Mouse (Mus musculus) large intestine, adult 2 months (tissue): Measurements from ENCODE around the gene Slc37a1. TPM values are rescaled to one million over a fixed set of nuclear protein-coding genes. Genes with fewer than 3 reads are reported as not detected.

ENCODE experiments used
- DNase-seq: peaks from one replicate; pipeline ENCODE4 v3.0.0-alpha.2; 2012; ENCODE audit warnings: low read depth, low spot score
- WGBS: fragments of 180-500 bp; shearing (Covaris S2); methylation state at CpG from one replicate; pipeline ENCODE4 v1.1.7; 2018; 5-methylcytosine and 5-hydroxymethylcytosine counted together
- polyA plus RNA-seq: library from polyadenylated mRNA; depleted of rRNA; stranded (reverse); fragments of >200 nt; gene quantifications from 2 replicates; pipeline ENCODE4 v1.2.3, GENCODE M21; 2012; rRNA removed

Slc37a1 gene
- 150 and 158 TPM in 2 replicates for polyA plus RNA-seq

DNA sequence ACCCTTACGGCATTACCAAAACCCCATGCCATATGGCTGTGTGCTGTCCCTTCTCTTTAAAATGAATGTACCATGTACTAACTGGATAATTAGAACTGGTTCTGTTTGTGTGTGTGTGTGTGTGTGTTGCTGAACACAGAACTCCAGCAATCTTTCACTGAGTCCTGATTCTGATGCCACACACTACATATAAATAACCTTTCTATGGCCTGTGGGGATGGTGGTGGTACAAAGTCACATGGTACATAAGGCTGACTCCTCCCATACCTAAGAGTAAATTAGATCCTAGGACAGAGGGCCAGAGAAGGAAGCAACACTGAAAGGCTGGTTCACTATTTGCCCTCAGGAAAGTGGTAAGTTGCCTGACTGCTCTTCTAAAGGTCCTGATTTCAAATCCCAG is at the start of gene Slc37a1:
TSS of gene Slc37a1 (plus strand) at position 301 of the 400 bp plus-strand sequence.
- DNase-seq, result no peak
- 100% methylated on average over 1 of the region's 1 CpGs for WGBS

DNA sequence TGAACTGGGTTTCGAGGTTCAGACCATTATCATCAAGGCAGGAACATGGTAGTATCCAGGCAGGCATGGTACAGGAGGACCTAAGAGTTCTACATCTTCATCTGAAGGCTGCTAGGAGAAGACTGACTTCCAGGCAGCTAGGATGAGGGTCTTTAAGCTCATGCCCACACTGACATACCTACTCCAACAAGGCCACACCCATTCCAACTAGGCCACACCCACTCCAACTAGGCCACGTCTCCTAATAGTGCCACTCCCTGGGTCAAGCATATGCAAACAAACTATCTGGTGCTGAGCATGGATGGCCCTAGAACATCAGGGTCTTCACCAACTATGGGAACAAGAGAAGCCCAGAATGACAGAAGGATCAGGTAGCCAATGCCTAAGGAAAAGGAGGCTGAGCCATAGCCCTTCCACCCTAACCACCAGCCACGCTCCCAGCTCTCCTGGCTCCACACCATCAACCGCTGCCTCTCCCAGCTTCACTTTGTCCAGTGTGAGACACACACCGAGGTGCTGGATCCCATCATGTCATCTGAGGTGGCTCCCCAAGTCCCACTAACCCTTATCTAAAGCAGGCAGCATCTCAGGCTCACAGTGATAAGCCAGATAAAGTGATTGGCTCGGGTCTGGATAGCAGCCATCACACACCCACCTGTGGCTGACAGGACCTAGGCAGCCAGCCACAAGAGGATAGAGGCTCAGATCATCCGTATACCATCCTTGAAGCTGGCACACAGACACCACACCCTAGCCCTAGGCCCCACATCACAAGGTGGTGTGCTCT is 48.2 kb upstream of the Slc37a1 start:
- DNase-seq, result no peak
- 70% methylated on average over 7 of the region's 7 CpGs for WGBS

DNA sequence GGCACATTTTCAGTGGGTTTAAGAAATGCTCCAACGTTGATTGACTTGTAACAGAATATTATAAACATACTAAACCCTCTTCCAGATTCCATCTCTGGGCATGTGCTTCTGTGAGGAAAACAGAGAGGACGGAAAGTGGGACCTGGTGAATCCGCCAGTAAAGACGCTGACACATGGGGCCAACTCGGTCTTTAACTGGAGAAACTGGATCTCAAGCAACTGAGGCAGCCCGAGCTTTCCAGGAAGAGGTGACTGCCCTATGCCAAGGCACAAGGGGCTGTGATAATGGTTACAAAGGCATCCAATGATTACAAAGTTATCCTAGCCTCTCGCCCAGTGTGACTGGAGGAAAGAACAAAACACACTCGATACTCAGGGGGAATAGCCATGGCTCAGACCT is 45.4 kb upstream of the Slc37a1 start:
- WGBS, result 84% methylated on average over 8 of the region's 8 CpGs
- DNase-seq, result no peak

DNA sequence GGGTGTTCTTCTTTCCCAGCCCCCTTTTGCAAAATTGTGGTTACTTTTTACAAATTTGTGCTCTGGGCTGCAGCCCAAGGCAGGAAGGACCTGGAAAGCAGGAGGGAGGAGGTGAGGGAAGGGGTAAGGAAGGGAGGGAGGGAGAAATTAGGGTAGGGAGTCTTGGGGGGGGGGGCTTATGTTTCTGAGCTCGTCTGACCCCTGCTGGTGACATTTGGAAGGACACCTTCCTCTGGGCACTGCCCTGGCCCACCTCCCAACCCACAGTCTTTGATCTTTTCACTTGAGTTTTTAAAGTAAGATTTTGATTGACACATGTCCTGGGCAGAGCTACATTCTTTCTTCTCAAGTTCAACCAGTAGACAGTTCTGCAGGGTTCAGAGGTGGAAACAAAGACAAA is 43.8 kb upstream of the Slc37a1 start:
- DNase-seq, result no peak
- 0% methylated on average over 1 of the region's 1 CpGs for WGBS

DNA sequence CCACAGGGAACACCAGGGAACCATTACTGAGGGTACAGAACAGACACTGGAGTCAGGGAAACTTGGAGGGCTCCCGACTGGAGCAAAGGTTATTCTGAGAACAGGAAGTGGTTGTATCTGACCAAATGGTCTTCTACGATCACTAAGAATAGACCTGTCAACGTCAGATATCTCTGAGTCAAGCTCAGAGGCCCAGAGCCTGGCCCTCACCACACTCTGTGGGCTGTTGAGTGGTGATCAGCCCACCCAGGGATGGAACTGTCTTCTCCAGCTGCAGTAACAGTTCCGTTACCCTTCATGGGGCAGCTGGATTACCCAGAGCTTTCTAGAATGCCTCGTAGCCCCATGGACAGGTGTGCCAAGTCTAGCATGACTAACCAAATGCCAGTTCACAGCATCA is 41.3 kb upstream of the Slc37a1 start:
- no peak for DNase-seq
- 75% methylated on average over 5 of the region's 5 CpGs for WGBS

DNA sequence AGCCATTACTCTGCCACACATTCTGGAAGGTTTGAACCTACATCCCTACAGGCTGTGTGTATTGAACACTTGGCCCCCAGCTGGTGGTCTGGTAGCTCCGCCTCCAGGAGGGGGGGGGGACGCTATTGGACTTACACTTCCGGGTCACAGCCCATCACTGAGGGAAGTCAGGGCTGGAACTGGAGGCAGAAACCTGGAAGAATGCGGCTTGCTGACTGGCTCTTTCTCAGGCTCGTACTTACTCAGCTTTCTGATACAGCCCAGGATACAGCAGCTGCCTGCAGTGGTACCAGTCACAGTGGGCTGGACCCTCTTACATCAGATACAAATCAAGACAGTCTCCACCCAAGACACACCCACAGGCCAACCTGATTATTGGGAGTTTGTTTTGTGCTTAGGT is 39.4 kb upstream of the Slc37a1 start:
- DNase-seq, result no peak
- whole genome bisulfite sequencing, result 58% methylated on average over 5 of the region's 5 CpGs

DNA sequence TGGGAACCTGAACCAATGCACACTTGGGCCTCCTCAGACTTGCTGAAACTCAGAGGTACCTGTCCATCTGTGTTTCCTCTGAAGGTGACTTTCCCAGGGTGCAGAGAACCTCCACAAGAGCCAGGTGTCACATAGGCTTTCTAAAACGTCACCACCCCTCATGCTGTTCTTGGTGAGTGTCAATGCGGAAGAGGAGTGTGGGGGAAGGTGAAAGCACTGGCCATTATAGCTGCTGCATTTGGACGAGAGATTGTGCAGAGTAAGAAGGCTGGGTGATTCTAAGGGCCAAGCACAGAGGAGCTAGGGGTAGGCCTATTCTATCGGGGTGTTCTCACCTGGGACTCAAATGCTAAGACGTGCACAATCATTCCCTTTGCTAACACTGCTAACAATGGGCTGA is 32.6 kb upstream of the Slc37a1 start:
- DNase-seq, result no peak
- 73% methylated on average over 5 of the region's 5 CpGs for WGBS

DNA sequence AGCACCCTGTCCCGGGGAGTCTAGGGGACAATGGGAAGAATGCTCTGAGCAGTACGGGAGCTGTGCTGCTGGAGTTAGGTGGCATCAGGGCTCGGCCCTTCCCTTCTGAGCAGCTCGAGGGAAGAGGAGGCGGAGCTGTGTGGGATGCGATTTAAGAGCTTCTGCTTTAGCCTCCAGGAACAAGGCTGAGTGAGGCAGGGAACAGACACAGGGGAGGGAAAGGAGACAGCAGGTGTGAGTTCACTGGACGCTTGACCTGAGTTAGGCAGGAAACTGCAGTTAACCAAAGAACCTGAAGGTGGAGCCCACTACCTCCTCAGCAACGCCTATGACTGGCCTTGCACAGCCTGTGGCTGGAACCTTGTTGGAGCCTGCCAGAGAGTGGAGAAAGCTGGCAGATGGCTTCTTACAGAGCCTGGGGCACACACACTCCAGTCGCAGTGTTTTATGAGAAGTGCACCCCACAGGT is 32.1 kb upstream of the Slc37a1 start:
- WGBS, result 9% methylated on average over 9 of the region's 9 CpGs
- peak; percentile 59 for DNase-seq

DNA sequence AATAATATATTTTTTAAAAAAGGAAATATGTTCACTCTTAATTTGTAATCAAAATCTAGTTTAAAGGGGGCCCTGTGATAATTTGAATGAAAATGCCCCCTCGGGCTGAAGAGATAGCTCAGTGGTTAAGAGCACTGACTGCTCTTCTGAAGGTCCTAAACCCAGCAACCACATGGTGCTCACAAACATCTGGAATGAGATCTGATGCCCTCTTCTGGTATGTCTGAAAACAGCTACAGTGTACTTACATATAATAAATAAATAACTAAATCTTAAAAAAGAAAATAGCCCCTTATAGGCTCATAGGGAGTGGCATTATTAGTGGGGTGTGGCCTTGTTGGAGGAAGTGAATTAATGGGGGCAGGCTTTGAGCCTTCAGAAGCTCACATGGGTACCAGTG is 29.4 kb upstream of the Slc37a1 start:
- no peak for DNase-seq
- WGBS, result 83% methylated on average over 1 of the region's 1 CpGs

DNA sequence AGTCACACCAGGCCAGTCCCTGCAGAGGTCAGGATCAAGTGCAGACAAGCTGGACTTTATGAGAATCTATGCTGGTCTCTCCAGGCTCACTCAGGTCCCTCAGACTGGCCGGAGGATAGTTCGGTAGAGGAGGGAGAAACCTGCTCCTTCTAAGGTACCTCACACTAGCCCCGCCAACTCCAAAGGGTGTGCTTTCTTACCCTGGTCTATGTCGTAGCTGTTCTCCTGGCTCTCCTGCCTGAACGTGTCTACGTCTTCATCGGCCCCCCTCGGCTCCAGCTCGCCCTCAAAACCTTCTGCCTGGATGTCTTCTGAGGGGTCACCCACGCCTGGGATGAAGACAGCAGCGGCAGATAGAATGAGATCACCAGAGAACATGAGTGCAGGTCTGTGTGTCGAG is 28.7 kb upstream of the Slc37a1 start:
- DNase-seq, result no peak
- WGBS, result 93% methylated on average over 12 of the region's 12 CpGs

DNA sequence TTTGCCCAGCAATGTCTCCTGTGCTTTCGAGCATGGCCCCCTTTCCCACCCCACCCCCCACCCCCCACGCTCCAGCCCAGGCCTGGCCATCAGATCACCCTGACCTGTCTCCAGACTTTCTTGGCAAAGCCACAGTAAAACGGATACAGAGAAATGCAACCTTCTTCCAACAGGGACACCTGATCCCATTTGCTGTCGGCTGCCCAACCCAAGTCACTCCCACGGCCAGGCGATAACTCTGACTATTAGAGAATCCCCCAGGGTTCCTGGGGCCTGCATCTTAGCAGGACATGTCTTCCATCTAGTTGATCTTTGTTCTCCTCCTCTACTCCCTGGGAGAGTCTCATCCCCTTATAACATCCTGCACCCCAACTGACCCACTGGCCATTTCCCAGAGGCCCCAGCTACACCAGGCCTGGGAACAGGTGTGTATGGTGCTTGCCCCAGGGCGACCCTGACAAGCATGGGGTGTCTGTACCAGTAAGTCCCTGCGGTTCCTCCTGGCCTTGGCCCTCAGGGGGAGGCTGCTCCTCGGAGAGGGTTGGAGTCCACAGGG is 28.2 kb upstream of the Slc37a1 start:
- 88% methylated on average over 9 of the region's 9 CpGs for WGBS
- no peak for DNase-seq

DNA sequence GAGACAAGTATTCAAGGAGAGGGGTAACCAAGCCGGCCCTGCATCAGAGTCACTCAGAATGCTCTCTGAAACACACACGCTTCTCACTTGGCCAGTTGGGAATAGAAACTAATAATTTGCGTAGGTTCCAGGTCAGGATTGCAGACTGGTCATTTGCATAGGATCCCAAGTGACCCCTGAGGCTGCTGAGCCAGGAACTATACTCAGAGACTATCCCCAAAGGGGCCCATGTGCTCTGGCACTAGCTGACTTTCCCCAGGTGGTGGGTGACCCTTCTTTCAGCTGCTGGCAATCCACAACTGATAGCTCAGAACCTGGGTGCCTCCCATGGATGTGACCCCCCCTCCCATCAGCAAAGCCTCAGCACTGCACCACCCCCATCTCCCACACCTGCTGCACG is 27.4 kb upstream of the Slc37a1 start:
- no peak for DNase-seq
- WGBS, result 89% methylated on average over 4 of the region's 4 CpGs

DNA sequence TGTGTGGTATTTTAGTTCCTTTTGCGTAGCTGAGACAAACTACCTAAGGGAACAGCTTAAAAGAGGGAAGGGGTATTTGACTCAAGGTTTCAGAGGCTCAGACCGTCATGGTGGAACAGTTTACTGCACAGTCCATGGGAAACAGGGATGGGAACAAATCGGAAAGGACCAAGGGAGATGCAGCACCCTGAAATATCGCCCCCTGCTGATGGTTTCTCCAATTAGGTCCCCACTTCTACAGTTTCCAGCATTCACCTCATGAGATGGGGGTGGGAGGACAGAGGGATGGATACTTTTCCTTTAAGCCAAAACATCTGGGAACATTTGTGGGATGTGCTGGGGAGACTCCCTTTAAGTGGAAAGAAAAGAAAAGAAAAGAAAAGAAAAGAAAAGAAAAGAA is 26.8 kb upstream of the Slc37a1 start:
- DNase-seq, result no peak

DNA sequence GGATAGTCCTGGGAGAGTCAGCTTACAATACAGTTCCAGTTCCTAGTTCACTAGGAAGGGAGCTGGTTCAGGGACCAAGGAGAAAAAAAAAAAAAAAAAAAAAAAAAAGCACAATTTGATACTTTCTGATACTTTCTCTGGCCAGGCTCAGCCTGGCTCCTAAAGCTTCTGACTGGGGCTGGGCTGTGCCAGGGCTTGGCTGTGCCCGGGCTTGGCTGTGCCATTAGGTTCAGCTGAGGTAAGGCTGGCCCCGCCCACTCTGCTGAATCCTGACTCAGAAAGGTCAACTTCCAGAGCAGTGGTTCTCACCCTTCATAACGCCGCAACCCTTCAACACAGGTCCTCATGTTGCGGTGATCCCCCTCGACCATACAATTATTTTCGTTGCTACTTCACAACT is 26.2 kb upstream of the Slc37a1 start:
- peak; percentile 46 for DNase-seq
- 45% methylated on average over 7 of the region's 7 CpGs for WGBS

More for the DNA sequence above, 26.8 kb upstream of the Slc37a1 start:
- WGBS, result 74% methylated on average over 4 of the region's 4 CpGs

DNA sequence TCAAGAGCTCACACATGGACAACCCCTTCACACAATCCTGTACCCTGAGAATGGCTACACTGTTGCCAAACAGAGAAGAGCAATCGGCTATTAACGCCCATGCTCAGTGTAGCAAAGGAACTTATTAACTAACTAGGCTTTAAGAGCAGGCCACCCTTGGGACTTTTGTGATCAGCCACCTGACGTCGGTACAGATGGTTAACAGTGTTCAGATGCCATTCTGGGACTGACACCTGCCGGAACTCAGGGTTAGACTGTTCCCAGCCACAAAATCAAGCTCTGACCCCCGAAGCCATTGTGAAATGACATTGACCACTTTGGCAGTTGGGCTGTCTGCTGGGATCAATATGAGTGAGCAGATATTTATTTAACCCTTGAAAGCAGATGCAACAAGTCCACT is 25.2 kb upstream of the Slc37a1 start:
- 81% methylated on average over 6 of the region's 6 CpGs for WGBS

DNA sequence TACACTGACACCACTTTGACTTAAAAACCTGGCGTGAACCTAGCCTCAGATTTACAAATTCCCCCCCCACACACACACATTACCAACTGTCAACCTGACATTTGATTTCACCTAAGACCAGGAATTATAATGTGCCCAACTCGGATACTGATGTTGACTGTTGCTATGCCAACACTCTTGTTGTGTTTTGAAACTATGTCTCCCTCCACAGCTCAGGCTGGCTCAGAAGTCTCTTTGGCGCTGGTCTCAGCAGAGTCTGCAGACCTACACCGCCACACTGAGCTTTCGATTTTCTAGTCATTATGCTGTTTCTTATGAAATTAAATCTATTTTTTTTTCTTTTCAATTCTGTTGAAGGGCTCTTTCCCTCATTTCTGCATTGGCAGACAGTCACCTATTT is 23.9 kb upstream of the Slc37a1 start:
- 62% methylated on average over 5 of the region's 5 CpGs for WGBS

More for the DNA sequence above, 25.2 kb upstream of the Slc37a1 start:
- DNase-seq, result no peak

DNA sequence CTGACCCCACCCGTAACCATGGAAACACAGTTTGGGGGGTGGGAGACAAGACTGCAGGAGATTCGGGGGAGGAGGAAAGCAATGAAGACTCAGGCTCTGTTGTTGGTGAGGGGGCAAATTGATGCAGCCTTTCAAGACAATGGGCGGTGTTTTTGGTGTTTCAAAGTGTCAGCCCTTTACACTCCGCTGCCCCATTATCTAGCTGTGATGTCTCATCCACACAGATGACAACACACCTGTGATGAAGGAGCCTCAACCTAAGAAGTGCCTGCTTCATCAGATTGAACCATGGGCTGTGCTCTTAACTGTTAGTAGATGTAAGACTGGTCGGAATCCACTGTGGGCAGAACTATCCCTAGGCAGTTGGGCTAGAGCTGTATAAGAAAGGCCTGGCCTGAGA is 22.8 kb upstream of the Slc37a1 start:
- no peak for DNase-seq
- WGBS, result 94% methylated on average over 5 of the region's 5 CpGs

More for the DNA sequence above, 23.9 kb upstream of the Slc37a1 start:
- no peak for DNase-seq

DNA sequence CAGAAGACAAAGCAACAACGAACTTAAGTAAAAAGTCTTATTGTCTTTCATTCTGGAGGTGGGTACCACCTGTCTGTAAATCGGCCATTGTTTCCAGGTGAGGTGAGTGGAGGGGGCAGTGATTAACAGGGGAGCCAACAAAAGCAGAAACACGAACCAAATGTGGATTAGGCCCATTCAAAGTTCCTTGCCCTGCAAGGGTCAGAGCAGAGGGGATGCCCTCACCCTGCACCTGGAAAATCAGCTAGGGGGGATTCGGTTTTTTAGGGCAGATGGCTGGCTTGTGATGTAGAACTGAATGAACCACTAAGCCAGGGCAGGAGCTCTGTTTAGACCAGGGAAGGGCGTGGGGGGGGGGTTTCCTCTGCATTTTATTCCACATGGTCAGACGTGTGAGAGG is 22.2 kb upstream of the Slc37a1 start:
- DNase-seq, result no peak
- WGBS, result 57% methylated on average over 6 of the region's 6 CpGs

DNA sequence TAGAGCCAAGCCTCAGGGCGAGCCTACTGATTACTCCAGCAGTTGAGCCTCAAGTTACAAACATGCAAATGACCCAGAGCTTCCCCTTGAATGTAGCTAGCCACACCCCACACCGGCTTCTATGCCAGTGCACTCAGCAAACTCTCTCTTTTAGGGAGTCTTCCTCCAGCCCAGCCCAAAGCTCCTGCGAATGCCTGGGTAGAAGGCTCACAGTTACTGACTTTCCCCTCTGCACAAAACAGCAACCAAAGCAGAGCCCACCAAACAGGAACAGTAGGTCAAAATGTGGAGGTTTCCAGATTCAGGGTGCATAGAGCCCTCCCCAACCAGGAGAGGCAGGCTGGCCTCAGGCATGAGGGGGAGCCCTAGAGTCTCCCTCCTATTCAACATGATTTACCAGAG is 21.4 kb upstream of the Slc37a1 start:
- no peak for DNase-seq
- 6% methylated on average over 3 of the region's 3 CpGs for WGBS

DNA sequence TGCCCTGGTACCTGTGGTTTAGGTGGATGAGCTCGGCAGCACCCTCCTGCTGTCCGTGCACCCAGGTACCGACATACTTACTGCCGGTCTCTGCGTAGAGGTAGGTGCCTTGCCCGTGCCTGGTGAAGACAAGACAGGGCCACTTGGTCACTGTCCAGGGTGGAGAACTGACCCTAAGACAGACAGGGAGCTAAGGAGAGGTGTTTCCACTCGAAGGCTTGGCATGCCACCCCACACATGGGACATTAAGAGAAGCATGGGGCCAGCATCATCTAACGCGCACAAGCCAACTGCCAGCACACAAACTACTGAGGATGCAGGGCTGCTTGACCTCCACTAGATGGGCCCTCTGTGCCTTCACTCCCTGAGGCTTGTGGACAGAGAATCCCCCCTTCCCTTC is 20.8 kb upstream of the Slc37a1 start:
- no peak for DNase-seq
- WGBS, result 91% methylated on average over 9 of the region's 9 CpGs

DNA sequence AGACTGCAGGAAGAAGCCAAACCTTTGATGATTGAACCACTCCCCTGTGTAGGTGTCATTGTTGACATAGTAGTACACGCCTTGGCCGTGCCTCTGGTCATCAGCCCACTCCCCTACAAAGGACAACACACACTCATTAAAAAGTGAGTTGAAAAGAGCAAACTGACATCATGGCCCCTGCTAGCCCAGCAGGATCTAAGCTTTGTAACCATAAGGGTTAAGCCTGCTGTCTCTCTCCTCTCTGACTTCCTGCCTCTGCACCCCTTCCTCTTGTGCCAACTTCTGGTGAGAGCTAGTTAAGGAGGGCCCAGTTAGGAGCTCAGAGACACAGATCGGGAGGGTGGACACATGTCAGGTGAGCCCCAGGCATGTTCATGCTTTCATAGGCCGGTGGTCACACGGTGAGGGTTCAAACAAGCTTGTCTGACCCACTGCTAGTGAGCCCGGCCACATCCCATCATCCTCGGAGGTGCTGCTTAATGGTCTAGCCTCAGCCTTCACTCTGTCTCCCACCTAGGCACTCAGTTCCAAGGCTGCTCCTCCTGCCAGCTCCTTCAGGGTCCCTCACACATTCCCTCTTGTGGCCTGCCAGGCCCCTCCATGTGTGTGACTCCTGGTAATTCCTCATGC is 20.2 kb upstream of the Slc37a1 start:
- WGBS, result 70% methylated on average over 7 of the region's 7 CpGs
- no peak for DNase-seq
